Mouse (Mus musculus) layer of hippocampus, postnatal 36 days (tissue): ENCODE measurements around the gene Eef1akmt1. TPM values are rescaled to one million over a fixed set of nuclear protein-coding genes. Genes with fewer than 3 reads are reported as not detected.

Experiments
- DNase-seq, 2 experiments: peaks; one replicate each; pipeline ENCODE4 v3.0.0; 2022
- total RNA-seq, 2 experiments: library from RNA; stranded (reverse); gene quantifications; 2 replicates each; pipeline ENCODE4 v1.2.3; 2021

The Eef1akmt1 gene
- total RNA-seq = 10 to 100 TPM; 36.8 to 37.7 TPM

GRCm38 (mm10) chr14:57571155-57572133, at the start of gene Eef1akmt1:
Gene Eef1akmt1 (minus strand): TSS chr14:57571612.
- peak; percentile 96 for DNase-seq

GRCm38 (mm10) chr14:57620598-57621236, 49.3 kb upstream of the Eef1akmt1 start:
- no peak for DNase-seq

- DNase-seq = no peak
Measured at GRCm38 (mm10) chr14:57619487-57619886, 48.1 kb upstream of the Eef1akmt1 start.

- no peak for DNase-seq
Measured at GRCm38 (mm10) chr14:57617675-57618074, 46.3 kb upstream of the Eef1akmt1 start.

- no peak for DNase-seq
Measured at GRCm38 (mm10) chr14:57616339-57616965, 45.0 kb upstream of the Eef1akmt1 start.

GRCm38 (mm10) chr14:57615828-57616227, 44.4 kb upstream of the Eef1akmt1 start:
- no peak for DNase-seq

- no peak for DNase-seq
Measured at GRCm38 (mm10) chr14:57611034-57611433, 39.6 kb upstream of the Eef1akmt1 start.

GRCm38 (mm10) chr14:57609816-57610329, 38.5 kb upstream of the Eef1akmt1 start:
- DNase-seq = no peak

GRCm38 (mm10) chr14:57607500-57607899, 36.1 kb upstream of the Eef1akmt1 start:
- peak; percentile 78 to 81 for DNase-seq

- no peak for DNase-seq
Measured at GRCm38 (mm10) chr14:57606663-57607365, 35.4 kb upstream of the Eef1akmt1 start.

GRCm38 (mm10) chr14:57593279-57593678, 21.9 kb upstream of the Eef1akmt1 start:
- no peak for DNase-seq

GRCm38 (mm10) chr14:57591830-57592229, 20.4 kb upstream of the Eef1akmt1 start:
- DNase-seq = no peak

GRCm38 (mm10) chr14:57576364-57577060, 5.1 kb upstream of the Eef1akmt1 start:
- no peak for DNase-seq

GRCm38 (mm10) chr14:57574792-57575587, 3.6 kb upstream of the Eef1akmt1 start:
- no peak for DNase-seq

- DNase-seq = no peak
Measured at GRCm38 (mm10) chr14:57565626-57566025, 5.8 kb downstream of the Eef1akmt1 start.

- DNase-seq = no peak
Measured at GRCm38 (mm10) chr14:57556922-57557321, 14.5 kb downstream of the Eef1akmt1 start.

- DNase-seq = no peak
Measured at GRCm38 (mm10) chr14:57555471-57556070, 15.8 kb downstream of the Eef1akmt1 start.

- no peak for DNase-seq
Measured at GRCm38 (mm10) chr14:57554434-57554833, 17.0 kb downstream of the Eef1akmt1 start.

GRCm38 (mm10) chr14:57552945-57553344, 18.5 kb downstream of the Eef1akmt1 start:
- DNase-seq = no peak

GRCm38 (mm10) chr14:57547062-57547461, 24.4 kb downstream of the Eef1akmt1 start:
- no peak for DNase-seq
